Mouse (Mus musculus): ENCODE measurements around the gene Psmc4. TPM values are rescaled to one million over a fixed set of nuclear protein-coding genes. Genes with fewer than 3 reads are reported as not detected.
A peak's percentile ranks its signal among the peaks of the same experiment; 100 is the strongest.

Psmc4 gene
- polyA plus RNA-seq (2016; fragmentation: Nextera tagmentation; extraction: Ambion mirVana): 357 and 364 TPM in 2 replicates

GRCm38 (mm10) chr7:28049476-28050409 lies at the start of gene Psmc4:
Psmc4 (minus strand) TSS chr7:28050101.
- peak; percentile 95 for ATAC-seq (ENCODE audit: insufficient number of reproducible peaks, insufficient read depth, low FRiP score, low TSS enrichment, low read depth)
- Histone ChIP-seq H3K27ac (0 out of 2 replicates have a peak within 1 kb of the TSS, but pooled peaks have one; percentile 12), H3K9me3 (no peaks in the 10 kb centered on the region), H3K4me3 (replicated peaks) (peak within 1 kb of the TSS; percentile 79), H3K4me1 (replicated peaks) (peaks cover 14% of the 10 kb centered on the region), H3K27me3 (0 out of 2 replicates have a peak, but pooled peaks cover under 1% of the 10 kb centered on the region), H3K36me3 (peaks cover 43% of the 10 kb centered on the region), H3K4me2 (peak within 1 kb of the TSS; percentile 83), H3K9ac (replicated peaks) (peak within 1 kb of the TSS; percentile 77)
- WGBS: 1% methylated on average over 52 of the region's 52 CpGs

DNA sequence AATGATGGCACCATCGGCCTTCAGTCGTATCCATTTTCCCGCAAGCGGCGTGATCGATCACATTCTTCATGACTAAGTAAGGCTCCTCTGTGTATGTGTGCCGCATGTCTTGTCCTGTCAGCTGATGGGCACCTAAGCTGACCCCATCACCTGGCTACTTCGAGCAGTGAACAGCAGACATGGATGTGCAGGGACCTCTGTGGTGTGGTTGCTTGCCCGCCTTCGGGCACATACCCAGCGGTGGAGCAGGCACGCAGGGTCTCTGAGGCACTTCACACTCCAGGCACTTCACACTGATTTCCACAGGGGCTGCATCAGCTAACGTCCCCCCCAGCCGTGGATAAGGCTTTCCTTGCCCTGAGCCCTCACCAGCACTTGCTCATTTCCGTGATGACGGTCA lies 49.2 kb upstream of the Psmc4 start:
- no peak for ATAC-seq (ENCODE audit: insufficient number of reproducible peaks, insufficient read depth, low FRiP score, low TSS enrichment, low read depth)
- H3K27me3 ChIP-seq: peaks cover 10% of the 10 kb centered on the region
- WGBS: 91% methylated on average over 16 of the region's 16 CpGs
- H3K4me2 ChIP-seq: no peak overlapping the region
- H3K4me1 ChIP-seq (replicated peaks): no peaks in the 10 kb centered on the region
- H3K4me3 ChIP-seq (replicated peaks): no peak overlapping the region
- H3K36me3 ChIP-seq: no peaks in the 10 kb centered on the region
- H3K9ac ChIP-seq (replicated peaks): no peak overlapping the region
- no peak overlapping the region for H3K27ac ChIP-seq
- H3K9me3 ChIP-seq: peaks cover 8% of the 10 kb centered on the region; the same call in 1 of the 2 replicates

DNA sequence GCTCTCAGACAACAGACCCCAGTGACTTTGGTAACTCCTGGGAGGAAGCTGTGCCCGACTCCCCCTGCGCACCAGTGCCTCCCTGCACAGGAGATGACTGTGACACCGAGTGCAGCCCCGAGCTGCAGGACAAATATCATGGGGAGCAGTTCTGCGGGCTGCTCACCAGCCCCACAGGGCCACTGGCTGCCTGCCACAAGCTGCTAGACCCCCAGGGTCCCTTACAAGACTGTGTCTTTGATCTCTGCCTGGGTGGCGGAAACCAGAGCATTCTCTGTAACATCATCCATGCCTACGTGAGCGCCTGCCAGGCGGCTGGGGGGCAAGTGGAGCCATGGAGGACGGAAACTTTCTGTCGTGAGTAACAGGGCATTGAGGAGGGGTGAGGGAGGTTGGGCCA lies 43.6 kb upstream of the Psmc4 start:
- Histone ChIP-seq H3K4me1 (replicated peaks) (no peaks in the 10 kb centered on the region), H3K4me3 (replicated peaks) (no peak overlapping the region), H3K9ac (replicated peaks) (no peak overlapping the region), H3K4me2 (no peak overlapping the region), H3K36me3 (no peaks in the 10 kb centered on the region), H3K27ac (no peak overlapping the region), H3K9me3 (0 out of 2 replicates have a peak, but pooled peaks cover under 1% of the 10 kb centered on the region), H3K27me3 (peaks cover 13% of the 10 kb centered on the region; the same call in 1 of the 2 replicates)
- whole genome bisulfite sequencing: 39% methylated on average over 11 of the region's 11 CpGs
- no peak for ATAC-seq (ENCODE audit: insufficient number of reproducible peaks, insufficient read depth, low FRiP score, low TSS enrichment, low read depth)

- no peaks in the 10 kb centered on the region for H3K36me3 ChIP-seq
- no peaks in the 10 kb centered on the region for H3K9me3 ChIP-seq
- ATAC-seq (ENCODE audit: insufficient number of reproducible peaks, insufficient read depth, low FRiP score, low TSS enrichment, low read depth): no peak
- H3K9ac ChIP-seq (replicated peaks): no peak overlapping the region
- WGBS: 84% methylated on average over 16 of the region's 16 CpGs
- peaks cover 14% of the 10 kb centered on the region; the same call in 1 of the 2 replicates for H3K27me3 ChIP-seq
- no peak overlapping the region for H3K4me2 ChIP-seq
- no peak overlapping the region for H3K27ac ChIP-seq
- peaks cover 5% of the 10 kb centered on the region; the same call in 1 of the 2 replicates for H3K4me1 ChIP-seq (replicated peaks)
- no peak overlapping the region for H3K4me3 ChIP-seq (replicated peaks)
Measured at GRCm38 (mm10) chr7:28086236-28086635, 36.3 kb upstream of the Psmc4 start.

DNA sequence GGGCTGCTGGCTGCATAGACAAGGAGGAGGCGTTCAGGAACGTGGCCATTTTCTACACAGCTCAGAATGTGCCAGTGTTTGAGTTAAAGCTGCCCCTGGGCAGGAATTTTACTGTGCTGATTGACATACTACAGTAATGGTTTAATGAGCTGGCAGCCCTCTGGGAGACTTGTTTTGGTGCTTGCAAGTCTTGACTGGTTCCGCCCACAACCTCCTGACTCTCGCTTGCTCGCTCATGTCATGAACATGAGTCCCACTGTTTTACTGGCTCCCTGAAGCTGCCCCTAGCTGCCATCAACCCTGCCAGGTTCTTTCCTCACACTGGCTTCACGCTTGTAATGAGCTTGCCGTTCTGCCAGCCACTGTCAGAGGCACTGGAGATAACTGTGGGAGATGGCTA lies 34.3 kb upstream of the Psmc4 start:
- H3K4me2 ChIP-seq: no peak overlapping the region
- H3K4me3 ChIP-seq (replicated peaks): no peak overlapping the region
- WGBS: 54% methylated on average over 7 of the region's 7 CpGs
- H3K27me3 ChIP-seq: peaks cover 10% of the 10 kb centered on the region; the same call in 1 of the 2 replicates
- no peaks in the 10 kb centered on the region for H3K9me3 ChIP-seq
- H3K9ac ChIP-seq (replicated peaks): no peak overlapping the region
- H3K4me1 ChIP-seq (replicated peaks): peaks cover 5% of the 10 kb centered on the region; the same call in 1 of the 2 replicates
- H3K36me3 ChIP-seq: no peaks in the 10 kb centered on the region
- ATAC-seq (ENCODE audit: insufficient number of reproducible peaks, insufficient read depth, low FRiP score, low TSS enrichment, low read depth): no peak
- no peak overlapping the region for H3K27ac ChIP-seq

DNA sequence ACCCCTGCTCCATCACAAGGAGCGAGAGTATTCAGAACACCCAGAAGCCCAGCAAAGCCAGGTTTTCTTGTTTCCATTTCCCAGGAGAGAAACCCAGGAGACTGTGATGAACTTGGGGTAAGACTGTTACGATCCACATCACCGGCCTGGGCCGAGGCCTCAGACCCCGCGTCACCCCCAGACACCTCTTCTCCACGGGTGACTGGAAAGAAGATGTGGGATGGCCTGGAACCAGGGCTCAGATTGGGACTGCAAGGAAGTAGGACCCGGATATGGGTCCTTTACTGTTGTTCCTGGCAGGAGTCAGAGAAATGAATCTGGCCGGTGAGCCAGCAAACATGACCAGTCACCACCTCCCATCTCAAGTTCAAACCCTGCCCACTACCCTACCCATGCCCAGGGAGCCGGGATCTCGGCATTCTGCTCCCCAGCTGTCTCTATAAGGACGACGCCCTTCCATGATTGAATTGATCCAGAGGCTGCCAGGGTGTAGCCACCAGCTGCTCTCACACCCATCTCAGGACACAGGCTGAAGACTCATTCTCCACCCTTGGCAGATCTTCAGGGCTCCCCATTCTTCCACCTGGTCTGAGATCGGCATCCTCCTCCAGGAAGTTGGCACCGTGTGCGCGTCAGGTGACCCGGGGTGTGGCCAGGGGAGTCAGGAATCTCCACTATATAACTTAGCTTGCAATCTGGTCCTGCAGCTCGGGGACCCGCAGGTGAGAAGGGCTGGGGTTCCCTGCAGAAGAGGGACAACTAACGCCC lies 20.8 kb upstream of the Psmc4 start, which contains the start of gene Fcgbp:
Fcgbp (plus strand) TSS at position 706 of the 768 bp plus-strand sequence.
- ATAC-seq (ENCODE audit: insufficient number of reproducible peaks, insufficient read depth, low FRiP score, low TSS enrichment, low read depth): no peak

GRCm38 (mm10) chr7:28069546-28070172 lies 19.8 kb upstream of the Psmc4 start:
- Histone ChIP-seq H3K4me1 (replicated peaks) (peaks cover 4% of the 10 kb centered on the region; the same call in 1 of the 2 replicates), H3K36me3 (no peaks in the 10 kb centered on the region), H3K4me3 (replicated peaks) (no peak overlapping the region), H3K27ac (no peak overlapping the region), H3K9me3 (no peaks in the 10 kb centered on the region), H3K9ac (replicated peaks) (no peak overlapping the region), H3K27me3 (no peaks in the 10 kb centered on the region), H3K4me2 (no peak overlapping the region)
- WGBS: 51% methylated on average over 3 of the region's 3 CpGs
- no peak for ATAC-seq (ENCODE audit: insufficient number of reproducible peaks, insufficient read depth, low FRiP score, low TSS enrichment, low read depth)

More for the DNA sequence above, 20.8 kb upstream of the Psmc4 start, which contains the start of gene Fcgbp:
- no peak within 1 kb of the TSS for H3K9ac ChIP-seq (replicated peaks)
- peaks cover 4% of the 10 kb centered on the region; the same call in 1 of the 2 replicates for H3K27me3 ChIP-seq
- H3K4me1 ChIP-seq (replicated peaks): peaks cover 4% of the 10 kb centered on the region; the same call in 1 of the 2 replicates
- WGBS: 83% methylated on average over 21 of the region's 21 CpGs
- no peaks in the 10 kb centered on the region for H3K36me3 ChIP-seq
- H3K4me3 ChIP-seq (replicated peaks): no peak within 1 kb of the TSS
- H3K27ac ChIP-seq: no peak within 1 kb of the TSS
- H3K4me2 ChIP-seq: no peak within 1 kb of the TSS
- H3K9me3 ChIP-seq: no peaks in the 10 kb centered on the region

DNA sequence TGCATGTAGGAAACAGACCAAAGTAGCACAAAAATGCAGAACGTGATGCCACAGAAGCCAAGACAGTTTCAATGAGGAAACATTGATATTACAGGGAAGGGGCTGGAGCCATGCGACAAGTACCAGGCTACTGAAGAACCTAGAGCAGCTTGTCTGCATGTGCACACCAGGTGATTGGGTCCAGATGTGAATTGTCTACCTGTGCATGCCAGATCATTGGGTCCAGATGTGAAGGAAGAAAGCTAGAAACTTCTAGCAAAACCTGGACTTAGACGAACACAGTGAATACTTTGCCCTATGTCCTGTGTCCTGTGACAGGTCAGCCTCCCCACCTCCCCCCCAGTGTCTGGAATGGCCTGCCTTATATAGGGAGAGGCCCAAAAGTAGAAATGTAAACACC lies 18.8 kb upstream of the Psmc4 start:
- Histone ChIP-seq H3K9me3 (no peaks in the 10 kb centered on the region), H3K9ac (replicated peaks) (no peak overlapping the region), H3K27me3 (no peaks in the 10 kb centered on the region), H3K4me2 (no peak overlapping the region), H3K36me3 (no peaks in the 10 kb centered on the region), H3K4me1 (replicated peaks) (peaks cover 4% of the 10 kb centered on the region; the same call in 1 of the 2 replicates), H3K27ac (no peak overlapping the region), H3K4me3 (replicated peaks) (no peak overlapping the region)
- WGBS: 39% methylated on average over 3 of the region's 3 CpGs
- ATAC-seq (ENCODE audit: insufficient number of reproducible peaks, insufficient read depth, low FRiP score, low TSS enrichment, low read depth): no peak

DNA sequence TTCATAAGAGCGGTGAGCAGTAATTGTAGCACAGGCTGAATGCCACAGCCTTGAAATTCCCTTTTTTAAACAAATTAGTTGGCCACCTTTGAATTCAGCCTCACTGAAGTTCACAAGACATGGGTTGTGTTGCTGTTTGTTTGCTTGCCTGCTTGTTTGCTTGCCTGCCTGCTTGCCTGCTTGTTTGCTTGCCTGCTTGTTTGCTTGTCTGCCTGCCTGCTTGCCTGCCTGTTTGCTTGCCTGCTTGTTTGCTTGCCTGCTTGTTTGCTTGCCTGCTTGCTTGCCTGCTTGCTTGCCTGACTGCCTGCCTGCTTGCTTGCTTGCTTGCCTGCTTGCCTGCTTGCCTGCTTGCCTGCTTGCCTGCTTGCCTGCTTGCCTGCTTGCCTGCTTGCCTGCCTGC lies 10.1 kb upstream of the Psmc4 start:
- ATAC-seq (ENCODE audit: insufficient number of reproducible peaks, insufficient read depth, low FRiP score, low TSS enrichment, low read depth): no peak
- H3K27me3 ChIP-seq: peaks cover under 1% of the 10 kb centered on the region; the same call in 1 of the 2 replicates
- H3K4me1 ChIP-seq (replicated peaks): no peaks in the 10 kb centered on the region
- no peaks in the 10 kb centered on the region for H3K36me3 ChIP-seq
- H3K9me3 ChIP-seq: 0 out of 2 replicates have a peak, but pooled peaks cover 4% of the 10 kb centered on the region
- H3K9ac ChIP-seq (replicated peaks): no peak overlapping the region
- no peak overlapping the region for H3K27ac ChIP-seq
- no peak overlapping the region for H3K4me3 ChIP-seq (replicated peaks)
- 93% methylated on average over 1 of the region's 1 CpGs for WGBS
- no peak overlapping the region for H3K4me2 ChIP-seq

- no peak overlapping the region for H3K9ac ChIP-seq (replicated peaks)
- peaks cover 7% of the 10 kb centered on the region for H3K36me3 ChIP-seq
- no peak for ATAC-seq (ENCODE audit: insufficient number of reproducible peaks, insufficient read depth, low FRiP score, low TSS enrichment, low read depth)
- no peak overlapping the region for H3K4me3 ChIP-seq (replicated peaks)
- H3K4me2 ChIP-seq: no peak overlapping the region
- 85% methylated on average over 6 of the region's 6 CpGs for WGBS
- H3K27me3 ChIP-seq: peaks cover 3% of the 10 kb centered on the region; the same call in 1 of the 2 replicates
- H3K9me3 ChIP-seq: no peaks in the 10 kb centered on the region
- H3K4me1 ChIP-seq (replicated peaks): peaks cover 14% of the 10 kb centered on the region
- no peak overlapping the region for H3K27ac ChIP-seq
Measured at GRCm38 (mm10) chr7:28053046-28053930, 3.4 kb upstream of the Psmc4 start.

Data from limb, embryonic 12.5 days (tissue).